18 mouse cellular contexts compared by ENCODE assay signal in genomic region chr4:66232350-66232749, GRCm38 (mm10).
DNase-seq lines count a peak whose midpoint lies in the region; ATAC-seq and TF ChIP-seq lines count a peak whose summit lies in the region.
"Had no signal": no experiment of that assay in that cellular context is flagged by ENCODE, and none has a peak within 500 bp of the region (broad histone marks: within the 10 kb centered on the region; RNA-seq: fewer than 3 reads in every experiment).

No protein-coding gene starts in this region.

- DNase-seq in retina, postnatal 1 day, result peak; percentile 20
- no peak for DNase-seq in retina, embryonic 14.5 days (ENCODE audit: low spot score)
- DNase-seq in forelimb bud, embryonic 11.5 days (ENCODE audit: low read depth, low spot score), result peak; percentile 46
- peak; percentile 15 for DNase-seq in limb, embryonic 14.5 days (ENCODE audit: low spot score)
- no peak for DNase-seq in gastrocnemius, postnatal 14 days
- DNase-seq in ovary, postnatal 14 days (ENCODE audit: low spot score), result no peak
- DNase-seq in adrenal gland, adult 2 months, result no peak
- DNase-seq in cerebellum, adult 9-10 months, result no peak
- DNase-seq: adrenal gland, adult 8-10 months; cerebellum, adult 18-20 months; heart, adult 11 months; heart, postnatal 10 days; kidney, postnatal 10 days; lung, postnatal 4 days; spleen, adult 18-20 months; thymus, adult 2 months had no signal

- intact Hi-C loops in gastrocnemius, postnatal 14 days (cut with DNase I; ENCODE audit: low total_unique reads), result no loop called here

- H3K9me3 ChIP-seq in limb, embryonic 14.5 days (ENCODE audit: control insufficient read depth, low read length), result no peaks in the 10 kb centered on the region

- ATAC-seq in limb, embryonic 14.5 days (ENCODE audit: low FRiP score, low read depth), result no peak
- ATAC-seq: Patski had no signal

- no peak overlapping the region for H3K9ac ChIP-seq in limb, embryonic 14.5 days (ENCODE audit: low read depth, low read length, severe bottlenecking)
- H3K9ac ChIP-seq: liver, embryonic 14.5 days had no signal

- no peak overlapping the region for H3K27ac ChIP-seq in limb, embryonic 14.5 days (replicated peaks; ENCODE audit: low read depth, low read length)
- H3K27ac ChIP-seq: liver, embryonic 14.5 days had no signal

- H3K27me3 ChIP-seq in limb, embryonic 14.5 days (ENCODE audit: control insufficient read depth, insufficient read depth, low read length), result no peaks in the 10 kb centered on the region
- H3K27me3 ChIP-seq: Patski had no signal

- WGBS in limb, embryonic 14.5 days, result 22% methylated on average over 2 of the region's 2 CpGs

- no peak overlapping the region for H3K4me2 ChIP-seq in limb, embryonic 14.5 days (replicated peaks; ENCODE audit: low read depth, low read length, severe bottlenecking)

- H3K36me3 ChIP-seq in limb, embryonic 14.5 days (ENCODE audit: control insufficient read depth, insufficient read depth, low read length), result no peaks in the 10 kb centered on the region

- no peaks in the 10 kb centered on the region for H3K4me1 ChIP-seq in limb, embryonic 14.5 days (ENCODE audit: control insufficient read depth, insufficient read depth, low read length)

- H3K4me3 ChIP-seq in limb, embryonic 14.5 days (replicated peaks; ENCODE audit: low read length), result no peak overlapping the region

- no peak for TF ChIP-seq POLR2A in limb, embryonic 14.5 days (IDR thresholded peaks at IDR 0.05; ENCODE audit: borderline replicate concordance, extremely low read depth, insufficient read depth, insufficient read length)

Comparison
In these comparisons a context has a peak if more than half of its experiments do, and no peak if none do; other contexts are left out.
1. DNase-seq: peak in retina, postnatal 1 day (single experiment), forelimb bud, embryonic 11.5 days (single experiment) and limb, embryonic 14.5 days (single experiment); none in retina, embryonic 14.5 days (single experiment), gastrocnemius, postnatal 14 days (single experiment), ovary, postnatal 14 days (single experiment), adrenal gland, adult 2 months (single experiment) and cerebellum, adult 9-10 months (single experiment).